Mouse (Mus musculus) hindbrain, embryonic 16.5 days (tissue): ENCODE results near the gene Epo. TPM values are rescaled to one million over a fixed set of nuclear protein-coding genes. Genes with fewer than 3 reads are reported as not detected.

Source experiments
- ATAC-seq: fragments of 200-750 bp; cut with Nextera tagmentation; 2 replicates; pipeline ENCODE4 v1.8.0; 2017; ENCODE audit warnings: moderate TSS enrichment, moderate library complexity
- H3K27ac ChIP-seq: fragments of 300-500 bp; sonication (generic); 2 replicates; pipeline ENCODE4 v1.5.1; 2014; ENCODE audit warnings: low read depth, mild to moderate bottlenecking, control low read depth, low read length, moderate library complexity
- H3K27me3 ChIP-seq: fragments of 300-500 bp; sonication (generic); replicated peaks from 2 replicates; pipeline ENCODE4 v1.6.1; 2014; ENCODE audit warnings: low read length; ENCODE audit not compliant: control insufficient read depth, insufficient read depth
- H3K36me3 ChIP-seq: fragments of 300-500 bp; sonication (generic); 2 replicates; pipeline ENCODE4 v1.6.1; 2014; ENCODE audit warnings: mild to moderate bottlenecking, low read length, moderate library complexity, mixed read lengths; ENCODE audit not compliant: control insufficient read depth, insufficient read depth
- H3K4me1 ChIP-seq: fragments of 300-500 bp; sonication (generic); 2 replicates; pipeline ENCODE4 v1.6.1; 2014; ENCODE audit warnings: low read depth, low read length; ENCODE audit not compliant: control insufficient read depth, insufficient read depth
- H3K4me2 ChIP-seq: fragments of 300-500 bp; sonication (generic); 2 replicates; pipeline ENCODE4 v1.6.1; 2014; ENCODE audit warnings: mild to moderate bottlenecking, low read length, control low read depth, moderate library complexity
- H3K4me3 ChIP-seq: fragments of 300-500 bp; sonication (generic); 2 replicates; pipeline ENCODE4 v1.5.1; 2014; ENCODE audit warnings: mild to moderate bottlenecking, low read length, control low read depth, moderate library complexity
- H3K9ac ChIP-seq: fragments of 300-500 bp; sonication (generic); 2 replicates; pipeline ENCODE4 v1.6.1; 2014; ENCODE audit warnings: low read depth, mild to moderate bottlenecking, control low read depth, low read length, moderate library complexity
- H3K9me3 ChIP-seq: fragments of 300-500 bp; sonication (generic); 2 replicates; pipeline ENCODE4 v1.6.1; 2014; ENCODE audit warnings: mild to moderate bottlenecking, low read length, moderate library complexity; ENCODE audit not compliant: control insufficient read depth
- WGBS: fragments of 180-500 bp; shearing (Covaris S2); extraction: QIAGEN DNeasy Blood & Tissue Kit; methylation state at CpG from one replicate; pipeline ENCODE4 v1.1.7; 2014; 5-methylcytosine and 5-hydroxymethylcytosine counted together
- polyA plus RNA-seq: library from polyadenylated mRNA; unstranded; fragments of >200 nt; fragmentation: Nextera tagmentation; extraction: Ambion mirVana; gene quantifications from 2 replicates; pipeline ENCODE4 v1.2.1, GENCODE M21; 2015

Gene Epo
- polyA plus RNA-seq, 1 experiment from 2014 or later: not detected

GRCm38 (mm10) chr5:137481138-137481537 lies 51.9 kb downstream of the Epo start:
- H3K9me3 ChIP-seq: no peaks in the 10 kb centered on the region
- H3K4me3 ChIP-seq: no peak overlapping the region
- H3K4me1 ChIP-seq: peaks cover 9% of the 10 kb centered on the region
- no peaks in the 10 kb centered on the region for H3K36me3 ChIP-seq
- peaks cover 13% of the 10 kb centered on the region for H3K27me3 ChIP-seq
- no peak for ATAC-seq
- H3K27ac ChIP-seq: no peak overlapping the region
- H3K4me2 ChIP-seq: no peak overlapping the region
- no peak overlapping the region for H3K9ac ChIP-seq

- H3K27me3 ChIP-seq: no peaks in the 10 kb centered on the region
- no peak for ATAC-seq
- H3K4me1 ChIP-seq: no peaks in the 10 kb centered on the region; the same call in 1 of the 2 replicates
- no peak within 1 kb of the TSS for H3K9ac ChIP-seq
- no peak within 1 kb of the TSS for H3K4me3 ChIP-seq
- H3K4me2 ChIP-seq: no peak within 1 kb of the TSS
- no peaks in the 10 kb centered on the region for H3K9me3 ChIP-seq
- H3K36me3 ChIP-seq: no peaks in the 10 kb centered on the region
- H3K27ac ChIP-seq: no peak within 1 kb of the TSS
- 83% methylated on average over 5 of the region's 5 CpGs for WGBS
Observed at GRCm38 (mm10) chr5:137476964-137477363, 56.1 kb downstream of the Epo start, which contains the start of gene Zan. Gene Zan (minus strand): TSS chr5:137477064.

GRCm38 (mm10) chr5:137474351-137474750 lies 58.7 kb downstream of the Epo start:
- Histone ChIP-seq H3K27ac (no peak overlapping the region), H3K4me2 (no peak overlapping the region), H3K9ac (no peak overlapping the region), H3K9me3 (no peaks in the 10 kb centered on the region), H3K4me3 (no peak overlapping the region), H3K4me1 (no peaks in the 10 kb centered on the region), H3K27me3 (no peaks in the 10 kb centered on the region), H3K36me3 (no peaks in the 10 kb centered on the region)
- 17% methylated on average over 2 of the region's 2 CpGs for WGBS
- ATAC-seq: no peak

DNA sequence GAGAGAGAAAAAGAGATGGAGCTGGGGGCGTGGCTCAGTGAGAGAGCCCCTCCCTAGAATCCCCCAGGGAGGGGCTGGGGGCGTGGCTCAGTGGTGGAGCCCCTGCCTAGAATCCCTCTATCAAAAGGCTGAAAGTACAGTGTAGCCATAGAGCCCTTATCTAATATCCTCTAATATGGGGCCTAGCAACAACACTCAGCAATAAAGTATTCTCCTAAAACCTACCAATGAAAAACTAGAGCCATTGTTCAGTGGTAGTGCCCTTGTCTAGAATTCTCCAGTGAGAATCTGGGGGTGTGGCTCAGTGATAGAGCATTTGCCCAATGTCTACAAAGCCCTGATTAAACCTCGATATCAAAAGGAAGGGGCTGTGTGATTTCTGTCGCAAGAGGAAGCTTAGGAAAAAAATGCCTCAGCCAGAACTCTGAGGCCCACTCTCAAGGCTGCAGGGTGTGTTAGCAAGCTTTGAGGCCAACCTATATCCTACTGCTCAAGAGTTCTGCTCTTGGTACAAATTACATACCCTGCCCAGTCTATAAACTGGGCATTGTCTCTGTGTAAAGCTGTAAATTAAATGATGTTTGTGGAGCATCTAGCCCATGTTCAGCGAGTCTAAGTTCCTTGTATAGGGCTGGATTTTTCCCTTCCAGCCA lies 60.7 kb downstream of the Epo start:
- Histone ChIP-seq H3K4me2 (no peak overlapping the region), H3K4me3 (no peak overlapping the region), H3K9me3 (no peaks in the 10 kb centered on the region), H3K4me1 (no peaks in the 10 kb centered on the region), H3K27me3 (no peaks in the 10 kb centered on the region), H3K9ac (no peak overlapping the region), H3K27ac (no peak overlapping the region), H3K36me3 (no peaks in the 10 kb centered on the region)
- ATAC-seq: no peak
- 65% methylated on average over 5 of the region's 5 CpGs for WGBS

DNA sequence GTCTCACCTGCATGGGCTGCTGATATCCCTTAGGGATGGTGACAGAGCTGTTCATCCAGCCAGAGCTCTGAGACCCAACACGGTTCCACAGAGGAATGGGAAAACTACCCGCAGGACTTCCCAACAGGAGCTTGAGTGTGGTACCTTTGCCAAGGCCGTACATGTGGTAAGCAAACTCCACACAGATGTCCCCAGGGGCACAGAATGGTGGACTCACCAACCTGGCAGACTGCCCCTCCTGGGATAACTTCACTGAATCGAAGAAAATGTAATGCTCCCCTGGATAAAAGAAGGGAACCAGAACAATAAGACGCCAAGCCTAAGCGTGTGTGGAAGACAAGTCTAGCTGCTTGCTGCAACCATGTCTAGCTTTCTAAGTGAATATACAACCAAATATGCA lies 66.1 kb downstream of the Epo start:
- 90% methylated on average over 6 of the region's 6 CpGs for WGBS
- no peaks in the 10 kb centered on the region for H3K9me3 ChIP-seq
- ATAC-seq: no peak
- H3K9ac ChIP-seq: no peak overlapping the region
- H3K4me2 ChIP-seq: no peak overlapping the region
- H3K27me3 ChIP-seq: no peaks in the 10 kb centered on the region; the same call in 1 of the 2 replicates
- no peaks in the 10 kb centered on the region for H3K4me1 ChIP-seq
- no peak overlapping the region for H3K27ac ChIP-seq
- H3K4me3 ChIP-seq: no peak overlapping the region
- no peaks in the 10 kb centered on the region for H3K36me3 ChIP-seq

DNA sequence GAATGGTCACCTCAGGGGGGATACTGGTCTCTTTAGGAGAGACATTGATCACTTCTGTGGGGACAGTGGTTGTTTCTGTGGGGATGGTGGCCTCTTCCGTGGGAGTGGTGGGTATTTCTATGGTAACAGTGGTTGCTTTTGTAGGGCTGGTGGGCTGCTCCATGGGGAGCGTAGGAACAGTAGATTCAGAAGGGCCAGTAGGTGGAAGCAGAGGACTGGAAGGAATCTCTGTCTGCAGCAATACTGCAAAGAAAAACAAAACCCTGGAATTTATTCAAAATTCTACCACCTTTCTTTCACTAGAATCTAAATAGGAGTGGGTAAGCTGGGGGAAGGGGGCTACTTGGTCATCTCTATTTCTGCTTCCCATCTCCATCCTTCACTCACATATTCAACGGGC lies 68.0 kb downstream of the Epo start:
- Histone ChIP-seq H3K9me3 (no peaks in the 10 kb centered on the region), H3K4me1 (no peaks in the 10 kb centered on the region), H3K9ac (no peak overlapping the region), H3K36me3 (no peaks in the 10 kb centered on the region), H3K27me3 (no peaks in the 10 kb centered on the region; the same call in 1 of the 2 replicates), H3K4me3 (no peak overlapping the region), H3K27ac (no peak overlapping the region), H3K4me2 (no peak overlapping the region)
- ATAC-seq: no peak
- WGBS: 42% methylated on average over 3 of the region's 3 CpGs

GRCm38 (mm10) chr5:137455866-137456591 lies 77.0 kb downstream of the Epo start:
- Histone ChIP-seq H3K4me3 (no peak overlapping the region), H3K4me1 (no peaks in the 10 kb centered on the region), H3K36me3 (no peaks in the 10 kb centered on the region), H3K27ac (no peak overlapping the region), H3K4me2 (no peak overlapping the region), H3K9me3 (no peaks in the 10 kb centered on the region), H3K9ac (no peak overlapping the region; the same call in 1 of the 2 replicates), H3K27me3 (no peaks in the 10 kb centered on the region)
- WGBS: 62% methylated on average over 7 of the region's 7 CpGs
- no peak for ATAC-seq

DNA sequence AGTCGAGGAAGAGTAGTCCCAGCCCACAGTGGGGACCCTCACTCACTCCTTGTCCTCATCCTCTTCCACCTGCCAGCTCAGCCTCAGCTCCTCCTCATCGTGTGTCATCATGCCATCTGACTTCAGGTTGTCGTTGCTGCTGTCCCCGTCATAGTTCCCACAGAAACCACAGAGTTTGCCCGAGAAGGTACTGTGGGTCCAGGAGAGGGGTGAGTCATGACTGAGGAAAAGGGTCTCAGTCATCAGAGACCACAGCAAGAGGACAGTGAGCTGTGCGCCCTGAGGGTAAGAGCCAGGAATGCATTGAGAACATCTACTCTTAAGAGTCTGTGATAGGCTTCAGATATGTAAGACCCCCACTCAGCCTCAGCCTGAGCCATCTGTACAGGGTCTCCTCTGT lies 77.8 kb downstream of the Epo start:
- Histone ChIP-seq H3K9ac (no peak overlapping the region), H3K27me3 (no peaks in the 10 kb centered on the region)
- 91% methylated on average over 6 of the region's 6 CpGs for WGBS

DNA sequence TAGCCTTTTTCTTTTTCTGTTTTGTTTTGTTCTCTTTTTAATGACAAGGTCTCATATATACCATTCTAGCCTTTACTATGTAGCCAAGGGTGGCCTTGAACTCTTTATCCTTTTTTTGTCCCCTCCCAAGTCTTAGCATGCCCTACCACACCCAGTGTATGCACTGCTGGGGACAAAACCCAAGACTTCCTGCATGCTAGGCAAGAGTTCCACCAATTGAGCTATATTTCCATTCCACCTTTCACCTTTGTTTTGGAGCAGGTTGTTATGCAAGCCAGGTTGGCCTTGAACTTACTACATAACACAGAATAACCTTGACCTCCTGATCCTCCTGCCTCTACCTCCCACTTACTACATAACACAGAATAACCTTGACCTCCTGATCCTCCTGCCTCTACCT lies 87.5 kb downstream of the Epo start:
- H3K4me2 ChIP-seq: no peak overlapping the region
- no peaks in the 10 kb centered on the region for H3K27me3 ChIP-seq
- ATAC-seq: no peak
- no peaks in the 10 kb centered on the region for H3K4me1 ChIP-seq
- H3K9me3 ChIP-seq: no peaks in the 10 kb centered on the region
- H3K27ac ChIP-seq: no peak overlapping the region
- no peak overlapping the region for H3K4me3 ChIP-seq
- no peak overlapping the region for H3K9ac ChIP-seq
- no peaks in the 10 kb centered on the region for H3K36me3 ChIP-seq

More for the DNA sequence above, 77.8 kb downstream of the Epo start:
- H3K4me3 ChIP-seq: no peak overlapping the region
- H3K4me2 ChIP-seq: no peak overlapping the region
- H3K27ac ChIP-seq: no peak overlapping the region
- no peaks in the 10 kb centered on the region for H3K9me3 ChIP-seq
- ATAC-seq: no peak
- no peaks in the 10 kb centered on the region for H3K36me3 ChIP-seq
- H3K4me1 ChIP-seq: no peaks in the 10 kb centered on the region
